Mouse (Mus musculus): ENCODE results near the gene Ccdc8.
A peak's percentile ranks its signal among the peaks of the same experiment; 100 is the strongest.

Ccdc8 gene

GRCm38 (mm10) chr7:16976298-16976697 lies 16.2 kb upstream of the Ccdc8 start:
- DNase-seq (ENCODE audit: low spot score) = no peak

DNA sequence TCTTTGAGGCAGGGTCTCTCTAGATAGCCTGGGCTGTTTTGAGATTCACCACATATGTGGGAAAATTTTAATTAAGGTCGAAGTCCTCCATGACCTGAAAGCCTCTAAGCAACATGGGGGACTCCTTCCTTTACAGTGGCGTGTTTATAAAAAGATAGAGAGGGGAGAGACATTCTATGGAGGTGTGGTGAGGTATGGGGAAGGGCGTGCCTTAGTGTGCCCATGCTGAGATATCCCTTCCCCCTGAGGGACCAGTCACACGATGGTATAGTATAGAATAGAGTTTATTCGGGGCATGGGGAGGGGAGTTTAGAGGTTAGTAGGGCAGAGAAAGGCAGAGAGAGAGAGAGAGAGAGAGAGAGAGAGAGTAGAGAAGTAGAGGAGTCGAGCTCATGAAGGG lies 14.3 kb upstream of the Ccdc8 start:
- DNase-seq (ENCODE audit: low spot score) = no peak

GRCm38 (mm10) chr7:16978593-16978992 lies 13.9 kb upstream of the Ccdc8 start:
- DNase-seq (ENCODE audit: low spot score) = no peak

DNA sequence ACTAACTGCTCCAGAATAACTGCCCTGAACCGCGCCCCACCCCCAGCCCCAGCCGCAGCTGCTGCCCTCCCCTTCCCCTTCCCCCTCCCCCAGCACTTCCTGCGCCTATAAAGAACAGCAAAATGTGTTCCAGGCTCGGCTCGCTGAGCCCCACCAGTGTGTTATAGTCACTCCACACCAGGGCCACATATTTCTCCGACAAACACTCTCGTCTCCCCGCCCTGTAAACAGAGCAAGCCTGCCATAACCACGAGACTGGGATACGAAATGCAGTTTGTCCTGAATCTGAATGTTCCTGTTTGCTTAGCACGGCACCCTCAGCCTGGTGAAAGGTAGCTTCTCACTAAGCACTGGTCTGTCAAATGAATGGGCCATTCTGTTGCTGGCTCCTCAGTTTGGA lies 12.2 kb upstream of the Ccdc8 start:
- DNase-seq (ENCODE audit: low spot score) = peak; percentile 74

DNA sequence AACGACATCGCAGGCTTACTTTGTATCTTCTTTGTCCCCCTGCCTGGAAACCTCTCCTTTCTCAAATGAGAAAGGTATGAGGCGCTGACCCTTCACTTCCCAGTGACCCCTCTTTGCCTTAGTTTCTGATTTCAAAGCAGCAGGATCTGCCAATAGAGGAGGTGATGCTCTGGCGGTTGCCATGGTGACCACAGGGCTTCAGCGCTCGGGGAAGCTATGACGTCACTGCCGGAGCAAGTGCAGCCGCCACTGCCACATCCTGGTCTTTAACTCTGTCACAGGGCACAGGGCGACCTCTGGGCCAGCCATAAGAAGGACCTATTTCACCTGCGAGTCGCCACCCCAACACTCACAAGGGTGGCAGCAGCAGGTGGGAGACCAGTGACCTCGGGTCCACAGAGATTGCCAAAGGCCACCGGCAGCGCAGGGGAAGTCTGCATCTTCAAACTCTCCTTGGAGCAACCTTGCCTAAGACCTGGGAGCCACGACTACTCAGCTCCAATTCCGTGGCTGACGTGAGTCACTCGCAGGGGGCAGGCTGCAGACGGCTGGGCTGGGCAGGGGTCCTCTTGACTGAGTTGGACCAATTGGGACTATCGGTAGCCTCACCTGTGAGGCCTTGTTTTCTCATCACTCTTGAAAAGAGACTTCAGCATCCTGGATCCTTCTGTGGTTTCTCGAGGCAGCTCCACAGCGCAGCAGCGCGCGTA lies 9.5 kb upstream of the Ccdc8 start, which contains the start of gene Gm42372:
Gm42372 (plus strand) TSS at position 228 of the 710 bp plus-strand sequence.
- DNase-seq (ENCODE audit: low spot score) = peak; percentile 94

DNA sequence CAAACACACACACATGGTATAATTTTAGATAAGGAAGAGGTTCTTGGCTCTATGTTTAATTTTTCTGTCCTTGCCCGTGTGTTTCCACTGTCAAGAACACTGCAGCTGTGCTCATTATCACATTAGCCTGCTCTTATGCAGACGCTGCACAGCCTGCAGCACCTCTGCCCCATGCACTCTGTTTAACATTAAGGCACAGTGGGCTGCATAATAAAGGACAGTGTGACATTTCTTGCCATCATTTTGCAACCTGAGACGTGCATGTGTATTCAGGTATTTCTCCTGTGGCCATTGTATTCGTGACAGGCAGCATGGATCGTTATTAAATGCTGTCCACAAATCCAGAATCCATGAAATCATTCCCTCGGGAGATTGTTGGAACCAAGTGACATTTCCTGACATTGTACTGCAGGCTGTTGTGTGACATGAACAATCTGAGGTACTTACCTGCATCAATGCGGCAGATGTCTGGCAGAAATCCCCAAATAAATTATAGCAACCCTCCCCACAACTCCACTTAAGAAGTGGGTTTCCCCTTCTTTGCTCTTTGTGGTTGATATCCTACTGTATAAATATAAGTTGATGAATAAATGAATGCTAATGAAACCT lies 4.9 kb upstream of the Ccdc8 start:
- no peak for DNase-seq (ENCODE audit: low spot score)

GRCm38 (mm10) chr7:16988405-16988804 lies 4.1 kb upstream of the Ccdc8 start:
- no peak for DNase-seq (ENCODE audit: low spot score)

- no peak for DNase-seq (ENCODE audit: low spot score)
These were observed 2.3 kb upstream of the Ccdc8 start for GRCm38 (mm10) chr7:16990006-16990744.

- peak; percentile 91 for DNase-seq (ENCODE audit: low spot score)
These were observed 642 bp upstream of the Ccdc8 start for GRCm38 (mm10) chr7:16991681-16992450.

DNA sequence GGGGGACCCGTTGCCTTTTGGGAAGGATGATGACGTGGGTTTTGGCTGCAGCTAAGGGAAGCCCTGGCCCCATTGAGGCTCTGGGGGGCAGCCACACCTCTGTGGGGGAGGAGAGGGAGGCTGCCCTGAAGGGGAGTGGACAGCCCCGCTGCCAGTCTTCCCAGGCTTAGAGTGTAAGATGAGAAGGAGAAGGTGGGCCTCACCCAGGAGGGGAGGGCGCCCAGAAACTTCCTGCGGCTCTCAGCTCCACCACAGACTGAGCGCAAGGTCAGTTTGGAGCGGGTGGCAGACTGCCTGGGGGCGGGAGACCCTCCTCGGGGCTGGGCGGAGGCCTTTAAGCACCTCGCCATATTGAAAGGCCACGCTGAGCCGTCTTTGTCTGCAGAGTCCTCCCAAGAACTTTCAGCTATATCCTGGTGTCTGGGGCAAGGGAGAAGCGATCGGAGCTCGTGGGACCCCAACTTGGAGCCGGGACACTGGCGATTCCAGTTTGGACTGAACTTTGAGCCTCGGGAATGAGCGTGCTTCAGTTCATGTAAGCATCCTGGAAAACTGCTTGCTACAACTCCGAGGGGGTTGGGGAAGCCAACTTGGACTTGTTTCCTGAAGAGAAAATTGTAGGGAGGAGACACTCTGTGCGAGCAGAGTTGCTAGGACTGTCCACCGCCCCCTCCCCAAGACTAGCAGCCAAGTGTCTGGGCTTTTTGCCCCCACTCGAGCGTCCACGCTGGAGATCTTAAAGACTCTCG lies 1.3 kb downstream of the Ccdc8 start:
- peak; percentile 92 for DNase-seq (ENCODE audit: low spot score)

GRCm38 (mm10) chr7:16994400-16994799 lies 1.9 kb downstream of the Ccdc8 start:
- DNase-seq (ENCODE audit: low spot score) = peak; percentile 44

DNA sequence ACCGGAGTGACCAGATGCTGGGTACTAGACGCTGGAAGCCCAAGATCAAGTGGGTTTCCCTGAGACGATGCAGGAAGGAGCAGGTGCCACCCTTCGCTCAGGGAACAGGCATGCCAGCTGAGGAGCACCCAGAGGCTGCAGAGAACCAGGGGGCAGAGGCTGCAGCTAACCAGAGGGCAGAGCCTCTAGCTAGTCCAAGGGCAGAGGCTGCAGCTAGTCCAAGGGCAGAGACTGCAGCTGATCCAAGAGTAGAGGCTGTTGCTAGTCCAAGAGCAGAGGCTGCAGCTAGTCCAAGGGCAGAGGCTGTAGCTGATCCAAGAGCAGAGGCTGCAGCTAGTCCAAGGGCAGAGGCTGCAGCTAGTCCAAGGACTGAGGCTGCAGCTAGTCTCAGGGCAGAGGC lies 2.8 kb downstream of the Ccdc8 start:
- DNase-seq (ENCODE audit: low spot score) = no peak

DNA sequence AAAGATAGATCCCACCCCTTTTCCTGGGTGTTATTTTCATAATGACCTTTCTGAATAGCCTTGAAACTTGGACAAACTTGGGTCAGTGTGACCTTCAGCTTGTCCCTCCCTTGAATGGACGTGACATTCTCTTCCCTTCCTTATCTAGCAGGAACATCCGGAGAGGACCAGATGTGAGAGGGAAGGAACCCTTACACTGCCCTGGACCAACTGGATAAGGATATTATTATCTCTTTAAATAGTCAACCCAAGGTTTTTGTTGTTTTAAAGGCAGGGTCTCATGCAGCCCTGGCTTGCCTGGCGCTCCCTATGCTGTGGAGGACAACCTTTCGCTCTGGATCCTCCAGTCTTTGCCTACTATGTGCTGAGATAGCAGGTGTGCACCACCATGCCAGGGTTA lies 6.7 kb downstream of the Ccdc8 start:
- no peak for DNase-seq (ENCODE audit: low spot score)

GRCm38 (mm10) chr7:16999650-17000049 lies 7.1 kb downstream of the Ccdc8 start:
- peak; percentile 90 for DNase-seq (ENCODE audit: low spot score)

DNA sequence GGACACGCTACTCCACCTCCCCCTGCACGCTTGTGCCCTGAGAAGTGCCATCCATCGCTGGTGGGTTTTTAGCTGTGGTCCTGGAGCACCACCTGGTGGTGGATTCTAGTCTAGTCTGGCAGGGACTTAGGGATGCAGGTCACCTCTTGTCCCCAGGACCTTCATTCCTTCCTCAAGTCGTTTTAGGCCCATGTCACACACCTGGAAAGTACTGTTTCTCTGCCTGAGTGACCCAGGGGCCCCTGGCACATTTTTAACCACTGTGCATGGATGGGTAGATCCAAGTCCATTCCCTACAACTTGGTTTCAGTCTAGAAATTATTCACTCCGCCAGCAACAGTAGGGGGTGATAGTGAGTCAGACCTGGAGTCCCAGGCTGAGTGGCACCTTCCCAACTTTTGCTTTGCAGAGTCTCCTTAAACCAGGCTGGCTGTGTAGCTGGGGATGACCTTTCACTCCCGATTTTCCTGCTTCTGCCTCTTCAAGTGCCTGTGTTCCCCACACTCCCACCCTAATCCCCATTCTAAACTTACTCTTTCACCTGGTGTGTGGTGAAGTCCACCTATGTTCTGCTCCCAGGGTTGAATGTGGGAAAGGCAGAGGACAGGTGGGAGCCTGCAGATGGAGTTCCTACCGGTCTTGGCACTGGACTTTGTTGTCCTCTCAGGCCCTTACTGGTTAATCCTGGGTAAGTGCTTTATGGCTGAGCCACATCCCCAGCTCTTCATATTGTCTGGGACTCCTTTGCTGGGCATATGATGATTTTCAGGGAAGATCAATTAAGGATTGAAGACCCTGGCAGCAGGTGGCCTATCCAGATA lies 10.1 kb downstream of the Ccdc8 start:
- DNase-seq (ENCODE audit: low spot score) = peak; percentile 91

- no peak for DNase-seq (ENCODE audit: low spot score)
These were observed 10.9 kb downstream of the Ccdc8 start for GRCm38 (mm10) chr7:17003230-17003960.

GRCm38 (mm10) chr7:17004716-17005115 lies 12.2 kb downstream of the Ccdc8 start:
- DNase-seq (ENCODE audit: low spot score) = no peak

GRCm38 (mm10) chr7:17007300-17007699 lies 14.8 kb downstream of the Ccdc8 start:
- DNase-seq (ENCODE audit: low spot score) = no peak

GRCm38 (mm10) chr7:17009326-17010009 lies 17.0 kb downstream of the Ccdc8 start:
- no peak for DNase-seq (ENCODE audit: low spot score)

- no peak for DNase-seq (ENCODE audit: low spot score)
These were observed 17.5 kb downstream of the Ccdc8 start for GRCm38 (mm10) chr7:17010010-17010347.
